Mouse (Mus musculus) MN1 (cell line): ENCODE measurements at regions not wholly inside any gene's neighbourhood (a gene's known extent, or its start where the extent isn't known, plus 50 kb on each side); places are given as distances from the start of the nearest gene placed in this dataset.
A peak's percentile ranks its signal among the peaks of the same experiment; 100 is the strongest.
"Not testable (repeated sequence)": the region's sequence is repeated elsewhere in the genome, so short reads cannot be mapped to it uniquely, and the experiment has no call there.

Experiments used
- DNase-seq: peaks from one replicate; pipeline ENCODE4 v3.0.0-alpha.2; 2016; ENCODE audit warnings: low spot score

GRCm38 (mm10) chr3:80079801-80080418 lies 195.6 kb downstream of the Fam198b start:
- peak; percentile 58 for DNase-seq

DNA sequence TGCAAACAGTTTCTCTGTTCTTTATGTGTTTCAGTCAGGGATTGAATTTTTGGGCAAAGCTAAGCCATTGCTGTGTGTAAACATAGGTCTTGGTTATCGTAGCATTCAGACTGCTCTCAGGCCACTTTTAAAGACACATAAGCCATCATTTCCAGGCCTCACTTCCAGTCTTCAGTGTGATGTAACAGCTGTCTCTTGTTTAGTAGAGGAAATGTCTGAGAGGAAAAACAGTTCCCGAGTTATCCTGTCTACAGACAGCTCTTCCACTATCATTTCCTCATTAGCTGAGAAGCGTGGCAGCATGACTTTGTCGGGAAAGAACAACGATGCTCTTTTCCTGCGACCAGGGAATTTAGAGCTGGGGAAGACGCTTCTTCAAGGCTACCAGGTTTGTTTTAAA lies 196.9 kb downstream of the Fam198b start:
- no peak for DNase-seq

DNA sequence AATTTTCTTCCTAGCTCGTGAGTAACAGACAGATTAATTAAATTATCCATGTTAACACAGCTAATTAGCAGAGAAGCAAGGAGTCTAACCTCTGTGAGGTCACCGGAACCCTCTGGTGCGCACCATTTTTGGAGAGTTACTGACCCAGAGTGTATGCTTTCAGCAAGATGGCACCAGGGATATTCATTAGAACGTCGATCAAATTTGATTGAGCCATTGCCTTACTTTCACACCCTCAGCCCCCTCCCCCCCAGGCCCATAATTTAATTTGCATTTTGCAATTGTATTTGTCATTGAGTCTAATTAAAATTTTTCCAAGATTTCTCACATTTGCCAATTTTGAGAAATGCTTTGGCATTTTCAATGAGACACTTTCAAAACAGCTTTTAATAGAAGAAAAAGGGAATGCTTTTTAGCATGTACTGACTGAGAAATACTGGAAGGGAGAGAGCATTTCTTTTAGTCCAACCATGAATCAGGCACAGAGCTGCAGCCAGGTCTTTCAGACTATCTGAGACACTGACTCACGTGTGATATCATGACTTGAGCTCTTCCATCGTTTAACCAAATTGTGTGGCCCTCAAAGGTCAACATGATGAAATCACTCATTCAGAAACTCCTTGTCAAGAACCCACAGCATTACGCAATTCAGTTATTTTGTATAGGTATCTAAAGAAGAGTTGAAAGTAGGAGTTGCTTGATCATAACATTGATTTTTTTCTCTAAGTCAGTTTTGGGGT lies 198.6 kb downstream of the Fam198b start:
- no peak for DNase-seq

DNA sequence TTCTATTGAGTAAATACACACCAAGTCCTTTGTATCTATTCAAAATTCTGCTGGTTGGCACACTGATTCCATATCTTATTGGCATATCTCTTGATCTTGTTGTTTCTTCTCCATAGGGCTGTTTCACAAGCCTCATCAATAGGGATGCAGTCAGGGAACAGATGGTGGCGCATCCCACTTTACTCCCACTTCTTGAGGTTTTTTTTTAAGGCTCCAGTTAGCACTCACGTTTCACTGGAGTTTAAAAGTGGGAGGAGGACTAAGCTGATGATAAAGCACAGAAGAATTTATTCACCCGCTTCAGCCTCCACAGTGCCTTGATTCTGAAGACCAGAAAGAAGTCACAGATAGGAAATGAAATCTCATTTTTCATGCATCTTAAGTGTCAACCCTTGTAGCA lies 199.8 kb downstream of the Fam198b start:
- DNase-seq = no peak

DNA sequence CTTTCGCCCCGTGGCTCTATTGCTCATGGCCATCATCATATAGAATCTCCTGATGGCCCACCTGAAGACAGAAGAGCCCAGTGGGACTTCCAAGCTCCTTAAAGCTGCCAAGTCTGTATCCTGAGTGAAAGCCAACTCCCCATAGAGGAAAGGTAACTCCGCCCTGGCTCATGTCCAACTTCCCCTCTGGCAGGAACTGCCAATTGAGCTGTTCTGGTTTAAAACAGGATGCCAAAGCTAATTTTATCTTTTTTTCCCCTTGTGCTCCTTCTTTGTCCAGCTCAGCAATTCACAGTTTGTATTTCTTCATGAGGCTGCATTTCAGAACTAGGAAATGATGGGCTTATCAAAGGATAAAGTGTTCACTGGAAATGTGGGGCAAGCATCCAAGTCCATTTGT lies 215.3 kb downstream of the Fam198b start:
- DNase-seq = no peak

DNA sequence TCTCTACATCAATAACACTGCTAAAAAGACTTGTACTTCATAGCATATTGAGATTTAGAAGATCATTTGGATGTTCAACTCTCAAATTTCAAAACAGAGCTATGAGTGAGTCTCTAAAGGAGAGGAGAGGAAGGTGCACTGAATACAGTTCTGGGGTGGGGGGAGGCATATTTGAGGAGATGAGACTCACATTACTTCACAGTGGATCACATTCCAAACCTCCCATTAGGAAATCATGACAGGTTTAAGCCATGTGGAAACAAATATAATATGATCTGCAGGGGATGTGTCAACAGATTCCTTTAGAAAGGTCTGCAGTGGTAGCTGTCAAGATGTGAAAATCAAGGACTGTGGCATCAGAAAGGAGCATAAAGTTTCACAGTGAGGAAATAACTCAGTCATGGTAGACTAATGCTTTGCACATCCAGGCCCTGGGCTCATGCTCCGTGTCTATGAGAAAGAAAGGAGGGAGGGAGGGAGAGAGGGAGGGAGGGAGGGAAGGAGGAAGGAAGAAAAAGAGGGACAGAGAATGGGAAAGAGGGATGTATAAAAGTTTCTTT lies 235.9 kb downstream of the Fam198b start:
- DNase-seq = no peak

- no peak for DNase-seq
Measured at GRCm38 (mm10) chr3:80123666-80124065, 239.3 kb downstream of the Fam198b start.

DNA sequence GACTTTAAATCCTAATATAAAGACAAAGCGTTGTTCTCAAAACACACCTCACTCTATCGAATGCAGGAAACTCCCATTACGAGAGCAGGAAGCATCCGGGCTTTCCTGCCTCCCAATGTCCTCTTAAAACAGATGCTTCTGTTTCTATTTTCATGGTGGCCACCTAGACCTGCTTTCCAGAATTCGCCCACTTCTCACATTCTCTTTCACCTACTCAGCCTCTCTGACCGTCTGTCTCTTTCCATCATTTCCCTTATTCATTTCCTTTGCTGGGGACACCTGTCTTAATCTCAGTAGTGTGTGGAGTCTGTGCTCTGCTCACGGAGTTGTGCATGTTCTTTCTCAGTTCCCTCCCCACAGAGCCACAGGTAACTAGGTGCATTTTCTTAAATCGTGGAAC lies 240.3 kb downstream of the Fam198b start:
- no peak for DNase-seq

GRCm38 (mm10) chr3:80141697-80142096 lies 257.4 kb downstream of the Fam198b start:
- no peak for DNase-seq

DNA sequence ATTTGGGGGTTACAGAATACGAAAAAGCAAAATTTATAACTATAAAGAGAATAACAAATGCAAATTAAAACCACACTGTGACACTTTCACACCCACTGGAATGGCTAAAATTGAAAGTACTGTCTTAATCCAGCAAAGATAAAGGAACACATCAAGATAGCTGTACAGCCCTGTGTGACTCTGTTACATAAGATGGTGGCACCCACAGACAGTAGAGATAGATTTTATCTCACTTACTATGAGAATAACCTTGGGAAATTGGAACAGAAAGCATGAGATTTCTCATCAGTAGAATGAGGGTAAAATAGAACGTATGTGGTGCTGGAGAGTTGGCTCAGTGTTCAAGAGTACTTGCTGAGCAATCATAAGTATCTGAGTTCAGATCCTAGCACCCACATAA lies 276.1 kb downstream of the Fam198b start:
- no peak for DNase-seq

DNA sequence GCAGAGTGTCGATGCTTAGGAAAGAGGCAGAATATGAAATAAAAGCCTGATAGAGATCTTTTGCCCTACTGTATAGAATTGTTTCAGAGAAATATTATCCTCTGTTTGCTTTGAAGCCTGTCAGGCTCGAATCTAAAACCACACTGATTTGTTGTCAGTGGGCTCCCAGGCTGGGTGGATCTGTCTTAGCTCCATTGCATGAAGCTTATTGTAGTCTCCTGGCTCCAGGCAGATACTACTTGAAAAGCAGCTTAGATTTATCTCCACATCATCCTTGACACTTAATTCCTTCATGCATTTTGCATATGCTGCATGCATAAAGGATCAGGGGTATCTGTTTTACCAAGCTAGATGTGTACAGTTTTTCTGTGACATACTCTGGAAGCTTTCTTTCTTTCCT lies 297.4 kb downstream of the Fam198b start:
- no peak for DNase-seq

- not testable (repeated sequence) for DNase-seq
Measured at GRCm38 (mm10) chr3:80182161-80182560, 297.8 kb downstream of the Fam198b start.

GRCm38 (mm10) chr3:80187406-80187805 lies 303.1 kb downstream of the Fam198b start:
- no peak for DNase-seq

GRCm38 (mm10) chr3:80200904-80201303 lies 316.6 kb downstream of the Fam198b start:
- no peak for DNase-seq

DNA sequence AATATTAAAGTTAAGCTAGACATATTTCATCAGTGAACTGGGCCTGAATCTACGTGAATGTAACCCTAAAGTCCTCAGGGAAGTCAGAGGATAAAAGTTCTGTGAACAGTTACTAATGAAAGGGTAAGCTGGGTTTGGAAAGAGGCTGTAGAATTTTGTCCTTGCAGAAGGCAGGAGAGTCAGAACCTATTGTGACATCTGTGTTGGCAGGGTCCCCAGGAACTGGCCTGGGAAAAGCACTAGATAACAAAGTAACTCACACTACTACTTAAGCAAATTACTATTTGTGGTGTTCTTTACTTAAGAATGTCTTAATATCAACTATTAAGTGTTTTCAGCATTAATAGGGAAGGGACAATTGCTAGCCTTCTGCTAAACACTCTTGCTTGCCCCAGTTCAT lies 320.5 kb downstream of the Fam198b start:
- DNase-seq = no peak

GRCm38 (mm10) chr3:80205351-80205750 lies 321.0 kb downstream of the Fam198b start:
- no peak for DNase-seq

- DNase-seq = no peak
Measured at GRCm38 (mm10) chr3:80207022-80207421, 322.7 kb downstream of the Fam198b start.

DNA sequence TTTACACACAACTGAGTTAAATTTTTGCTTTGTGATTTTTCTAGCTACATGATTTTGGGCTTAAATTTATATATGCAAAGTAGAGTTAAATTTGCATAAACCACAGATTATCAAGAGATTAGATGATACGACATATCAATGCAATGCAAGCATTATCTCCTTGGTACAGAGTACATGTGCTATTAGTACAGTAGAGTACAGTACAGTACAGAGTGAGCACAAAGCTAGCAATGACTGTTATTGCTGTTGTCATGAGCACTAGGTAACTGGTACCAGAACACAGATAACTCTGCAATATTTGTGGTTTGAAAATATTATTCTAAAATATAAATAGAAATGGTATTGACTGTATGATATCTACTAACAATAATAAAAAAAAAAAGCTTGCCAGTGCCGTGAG lies 323.7 kb downstream of the Fam198b start:
- no peak for DNase-seq

- no peak for DNase-seq
Measured at GRCm38 (mm10) chr3:80209596-80209995, 325.3 kb downstream of the Fam198b start.

DNA sequence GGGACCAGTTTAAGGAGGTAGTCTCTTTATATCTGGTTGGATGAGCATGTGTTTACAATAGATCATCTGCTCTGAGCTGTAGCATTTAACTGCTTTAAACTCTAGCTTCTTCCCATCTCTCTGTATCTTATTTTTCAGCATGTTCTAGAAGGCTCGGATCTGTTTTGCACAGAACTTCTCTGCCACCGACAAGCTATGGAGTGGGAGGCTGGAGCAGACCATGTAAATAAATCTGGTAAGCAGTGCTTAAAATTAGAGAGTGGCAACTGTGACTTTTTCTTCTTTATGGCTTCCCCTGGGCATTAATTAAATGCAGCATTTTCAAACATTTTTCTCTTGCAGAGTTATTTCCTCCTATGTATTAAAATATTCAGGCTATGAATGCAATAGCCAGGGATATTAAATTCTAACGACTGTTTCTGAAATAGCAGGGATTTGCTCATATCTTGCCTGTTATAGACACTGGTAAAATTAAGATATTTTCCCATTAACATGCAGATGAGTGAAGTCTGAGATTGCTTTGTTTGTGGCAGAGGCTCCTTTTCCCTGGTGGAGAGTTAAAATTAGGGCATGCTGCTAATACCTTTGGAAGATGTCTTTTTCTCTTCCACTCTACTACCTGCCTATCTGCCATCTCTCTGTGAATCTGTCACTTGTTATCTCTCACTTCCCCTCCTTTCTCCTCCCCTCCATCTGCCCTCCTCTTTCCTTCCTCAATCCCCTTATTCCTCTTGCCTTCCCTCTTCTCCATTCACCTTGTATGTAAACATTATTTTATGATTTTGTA lies 327.2 kb downstream of the Fam198b start:
- DNase-seq = no peak

DNA sequence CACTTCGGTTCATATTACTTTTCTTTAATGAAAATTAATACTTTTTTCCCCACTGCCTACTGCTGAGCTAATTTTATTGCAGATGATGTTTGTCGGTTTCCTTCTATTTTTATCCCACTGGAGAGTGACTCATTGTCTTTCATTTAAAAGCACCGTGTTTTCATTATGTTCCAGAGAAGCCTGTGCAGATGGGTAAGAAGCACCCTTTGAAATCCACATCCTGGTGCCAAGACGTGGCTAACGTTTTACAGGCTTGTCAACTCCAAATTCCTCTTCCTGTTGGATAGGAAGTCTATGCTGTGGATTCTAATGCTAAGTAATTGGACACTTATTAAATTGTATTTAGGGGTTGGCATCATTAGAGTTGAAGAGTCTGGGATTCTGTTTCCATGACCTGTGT lies 364.3 kb downstream of the Fam198b start:
- no peak for DNase-seq

- no peak for DNase-seq
Measured at GRCm38 (mm10) chr3:80249974-80250373, 365.6 kb downstream of the Fam198b start.

- no peak for DNase-seq
Measured at GRCm38 (mm10) chr3:80255304-80255703, 371.0 kb downstream of the Fam198b start.
